Mouse (Mus musculus) mouse embryonic stem cell (cell line): ENCODE measurements at regions not wholly inside any gene's neighbourhood (a gene's known extent, or its start where the extent isn't known, plus 50 kb on each side); places are given as distances from the start of the nearest gene placed in this dataset.

Source experiments
- in situ Hi-C, 2 experiments: fragments of 300-500 bp; cut with MboI; formaldehyde crosslinking; loops; 1 replicate in 1 of 2; 3 replicates in 1 of 2; pipeline ENCODE4 v1.14.3; 2019 to 2020; ENCODE audit warnings: low sequenced_read_pairs in 2 of 2, low pct_unique_long_range_greater_than_20kb in 1 of 2, mixed read lengths in 1 of 2; ENCODE audit not compliant: unreplicated experiment in 1 of 2

- in situ Hi-C loops = no loop called here
These were observed 117.3 kb upstream of the 1600014C23Rik start for GRCm38 (mm10) chr17:45850976-45851375.

- in situ Hi-C loops = no loop called here
These were observed 116.5 kb upstream of the 1600014C23Rik start for GRCm38 (mm10) chr17:45850174-45850573.

GRCm38 (mm10) chr17:45848605-45849004 lies 115.0 kb upstream of the 1600014C23Rik start:
- in situ Hi-C loops = loop anchor here (5.0 to 10.0 kb wide), 2 partner anchors 184 to 286 kb away; partner anchors contain the start of gene Vegfa (in 2 of the 2)

GRCm38 (mm10) chr17:45847701-45848378 lies 114.2 kb upstream of the 1600014C23Rik start:
- in situ Hi-C loops = loop anchor here (5.0 to 10.0 kb wide), 2 partner anchors 184 to 287 kb away; partner anchors contain the start of gene Vegfa (in 2 of the 2)

GRCm38 (mm10) chr17:45845832-45846231 lies 112.2 kb upstream of the 1600014C23Rik start:
- in situ Hi-C loops = loop anchor here (5.0 to 10.0 kb wide), 2 partner anchors 186 to 289 kb away; partner anchors contain the start of gene Vegfa (in 2 of the 2)

GRCm38 (mm10) chr17:45836731-45837130 lies 103.1 kb upstream of the 1600014C23Rik start:
- in situ Hi-C loops = loop anchor here (5.0 to 10.0 kb wide), 2 partner anchors 102 to 104 kb away; partner anchors contain the start of gene 1600014C23Rik (in 2 of the 2)

- in situ Hi-C loops = loop anchor here (5.0 to 10.0 kb wide), 2 partner anchors 101 to 104 kb away; partner anchors contain the start of gene 1600014C23Rik (in 2 of the 2)
These were observed 102.6 kb upstream of the 1600014C23Rik start for GRCm38 (mm10) chr17:45836253-45836652.

- in situ Hi-C loops = loop anchor here (5.0 to 10.0 kb wide), 2 partner anchors 100 to 102 kb away; partner anchors contain the start of gene 1600014C23Rik (in 2 of the 2)
These were observed 101.0 kb upstream of the 1600014C23Rik start for GRCm38 (mm10) chr17:45834518-45835071.

GRCm38 (mm10) chr17:45830324-45830723 lies 96.7 kb upstream of the 1600014C23Rik start:
- in situ Hi-C loops = loop anchor here in 1 of 2 experiments (10.0 kb wide), 1 partner anchor 96 kb away; the partner anchor contains the start of gene 1600014C23Rik

- in situ Hi-C loops = no loop called here
These were observed 95.9 kb upstream of the 1600014C23Rik start for GRCm38 (mm10) chr17:45829571-45829970.

GRCm38 (mm10) chr17:45828843-45829242 lies 95.2 kb upstream of the 1600014C23Rik start:
- in situ Hi-C loops = no loop called here

GRCm38 (mm10) chr17:45828284-45828824 lies 94.7 kb upstream of the 1600014C23Rik start:
- in situ Hi-C loops = no loop called here

GRCm38 (mm10) chr17:45824977-45825376 lies 91.3 kb upstream of the 1600014C23Rik start:
- in situ Hi-C loops = no loop called here

- in situ Hi-C loops = no loop called here
These were observed 89.9 kb upstream of the 1600014C23Rik start for GRCm38 (mm10) chr17:45823501-45823900.

- in situ Hi-C loops = no loop called here
These were observed 88.8 kb upstream of the 1600014C23Rik start for GRCm38 (mm10) chr17:45822427-45822826.

GRCm38 (mm10) chr17:45821356-45821755 lies 87.7 kb upstream of the 1600014C23Rik start:
- in situ Hi-C loops = no loop called here

- in situ Hi-C loops = no loop called here
These were observed 85.5 kb upstream of the 1600014C23Rik start for GRCm38 (mm10) chr17:45819143-45819542.

- in situ Hi-C loops = no loop called here
These were observed 82.9 kb upstream of the 1600014C23Rik start for GRCm38 (mm10) chr17:45816566-45816965.

- in situ Hi-C loops = no loop called here
These were observed 82.2 kb upstream of the 1600014C23Rik start for GRCm38 (mm10) chr17:45815833-45816232.
